Mouse (Mus musculus) liver, embryonic 14.5 days (tissue): ENCODE data around the gene Gbp2b. TPM values are rescaled to one million over a fixed set of nuclear protein-coding genes. Genes with fewer than 3 reads are reported as not detected.

Source experiments
- ATAC-seq: fragments of 200-750 bp; cut with Nextera tagmentation; 2 replicates; pipeline ENCODE4 v1.8.0; 2017; ENCODE audit warnings: moderate number of reproducible peaks, mild to moderate bottlenecking, moderate library complexity; ENCODE audit not compliant: insufficient read depth
- DNase-seq, 3 experiments: peaks; one replicate each; pipeline ENCODE4 v3.0.0-alpha.2; 2012 to 2013; ENCODE audit warnings: low read depth in 3 of 3, low spot score in 3 of 3
- H3K27ac ChIP-seq: fragments of 300-500 bp; sonication (generic); 2 replicates; pipeline ENCODE4 v1.5.1; 2014; ENCODE audit warnings: moderate library complexity, mild to moderate bottlenecking, control low read depth, inconsistent platforms
- H3K27me3 ChIP-seq: fragments of 300-500 bp; sonication (generic); 2 replicates; pipeline ENCODE4 v1.6.1; 2014; ENCODE audit warnings: mild to moderate bottlenecking, low read length, moderate library complexity; ENCODE audit not compliant: control insufficient read depth, insufficient read depth
- H3K36me3 ChIP-seq: fragments of 300-500 bp; sonication (generic); replicated peaks from 2 replicates; pipeline ENCODE4 v1.6.1; 2014; ENCODE audit warnings: low read depth; ENCODE audit not compliant: control insufficient read depth, insufficient read depth
- H3K4me1 ChIP-seq, 2 experiments: fragments of 200-500 bp in 1 of 2; fragments of 300-500 bp in 1 of 2; sonication (generic) in 1 of 2; replicated peaks; 2 replicates each; pipeline ENCODE4 v1.6.1; 2012 to 2014; ENCODE audit warnings: antibody characterized with exemption in 1 of 2, inconsistent platforms in 1 of 2, low read length in 1 of 2; ENCODE audit not compliant: control insufficient read depth in 2 of 2, insufficient read depth in 2 of 2
- H3K4me2 ChIP-seq: fragments of 300-500 bp; sonication (generic); 2 replicates; pipeline ENCODE4 v1.6.1; 2014; ENCODE audit warnings: low read depth, mild to moderate bottlenecking, control low read depth, moderate library complexity
- H3K4me3 ChIP-seq, 2 experiments: fragments of 200-500 bp in 1 of 2; fragments of 300-500 bp in 1 of 2; sonication (generic) in 1 of 2; 2 replicates each; pipeline ENCODE4 v1.5.1; 2012 to 2014; ENCODE audit warnings: low read depth in 2 of 2, low read length in 2 of 2, mild to moderate bottlenecking in 2 of 2, control low read depth in 1 of 2, inconsistent platforms in 1 of 2, moderate library complexity in 1 of 2; ENCODE audit not compliant: insufficient read depth in 1 of 2
- H3K9ac ChIP-seq: fragments of 300-500 bp; sonication (generic); replicated peaks from 2 replicates; pipeline ENCODE4 v1.6.1; 2014; ENCODE audit warnings: mild to moderate bottlenecking, control low read depth, moderate library complexity
- H3K9me3 ChIP-seq: fragments of 300-500 bp; sonication (generic); 2 replicates; pipeline ENCODE4 v1.6.1; 2016; ENCODE audit warnings: low read length, mixed read lengths; ENCODE audit not compliant: control insufficient read depth
- CTCF ChIP-seq: IDR thresholded peaks from 2 replicates; pipeline ENCODE4 v1.5.1; 2016; ENCODE audit warnings: antibody characterized with exemption, low read depth, control low read depth
- EP300 ChIP-seq: IDR thresholded peaks from 2 replicates; pipeline ENCODE4 v1.6.1; 2016; ENCODE audit warnings: antibody characterized with exemption, low read depth
- WGBS: fragments of 180-500 bp; shearing (Covaris S2); extraction: QIAGEN DNeasy Blood & Tissue Kit; methylation state at CpG from one replicate; pipeline ENCODE4 v1.1.7; 2014; ENCODE audit not compliant: insufficient replicate concordance; 5-methylcytosine and 5-hydroxymethylcytosine counted together
- polyA plus RNA-seq, 2 experiments: library from polyadenylated mRNA; depleted of rRNA in 1 of 2; stranded (reverse) in 1 of 2; unstranded in 1 of 2; fragments of >200 nt; fragmentation: Nextera tagmentation in 1 of 2; extraction: Ambion mirVana in 1 of 2; gene quantifications; 2 replicates each; pipeline versions ENCODE4 v1.2.1 to v1.2.3; 2012 to 2014

The Gbp2b gene
- polyA plus RNA-seq (2012; rRNA removed) (0.01 and 0.03 TPM in 2 replicates), polyA plus RNA-seq (2014; fragmentation: Nextera tagmentation; extraction: Ambion mirVana) (not detected in 2 replicates)

GRCm38 (mm10) chr3:142594547-142594946 is at the start of gene Gbp2b:
Gbp2b (plus strand) TSS chr3:142594847.
- no peak for TF ChIP-seq EP300
- TF ChIP-seq CTCF = no peak
- H3K9ac ChIP-seq = no peak within 1 kb of the TSS
- no peak within 1 kb of the TSS for H3K4me3 ChIP-seq
- H3K9me3 ChIP-seq = no peaks in the 10 kb centered on the region
- no peak within 1 kb of the TSS for H3K4me2 ChIP-seq
- WGBS = 44% methylated on average over 1 of the region's 1 CpGs
- H3K4me1 ChIP-seq = no peaks in the 10 kb centered on the region
- H3K27me3 ChIP-seq = no peaks in the 10 kb centered on the region
- no peak for DNase-seq
- no peaks in the 10 kb centered on the region for H3K36me3 ChIP-seq
- ATAC-seq = no peak
- H3K27ac ChIP-seq = no peak within 1 kb of the TSS

GRCm38 (mm10) chr3:142546690-142547089 is 48.0 kb upstream of the Gbp2b start:
- ATAC-seq = no peak
- no peak for DNase-seq
- Histone ChIP-seq H3K4me3 (no peak overlapping the region), H3K9me3 (no peaks in the 10 kb centered on the region), H3K36me3 (no peaks in the 10 kb centered on the region), H3K27ac (no peak overlapping the region), H3K9ac (no peak overlapping the region), H3K27me3 (no peaks in the 10 kb centered on the region), H3K4me1 (no peaks in the 10 kb centered on the region), H3K4me2 (no peak overlapping the region)
- 62% methylated on average over 3 of the region's 3 CpGs for WGBS
- no peak for TF ChIP-seq EP300
- TF ChIP-seq CTCF = no peak

GRCm38 (mm10) chr3:142550052-142550676 is 44.5 kb upstream of the Gbp2b start:
- H3K4me3 ChIP-seq = no peak overlapping the region
- DNase-seq (no peak), ATAC-seq (no peak)
- no peaks in the 10 kb centered on the region for H3K36me3 ChIP-seq
- TF ChIP-seq CTCF (no peak), EP300 (no peak)
- WGBS = 61% methylated on average over 3 of the region's 3 CpGs
- no peak overlapping the region for H3K27ac ChIP-seq
- no peaks in the 10 kb centered on the region for H3K9me3 ChIP-seq
- H3K9ac ChIP-seq = no peak overlapping the region
- H3K4me1 ChIP-seq = no peaks in the 10 kb centered on the region
- H3K27me3 ChIP-seq = no peaks in the 10 kb centered on the region
- H3K4me2 ChIP-seq = no peak overlapping the region

- Histone ChIP-seq H3K9ac (no peak overlapping the region), H3K4me3 (no peak overlapping the region), H3K4me1 (no peaks in the 10 kb centered on the region), H3K4me2 (no peak overlapping the region), H3K9me3 (no peaks in the 10 kb centered on the region), H3K36me3 (no peaks in the 10 kb centered on the region), H3K27me3 (no peaks in the 10 kb centered on the region), H3K27ac (no peak overlapping the region)
- DNase-seq = no peak
- TF ChIP-seq CTCF = no peak
- no peak for TF ChIP-seq EP300
- 50% methylated on average over 1 of the region's 1 CpGs for WGBS
- no peak for ATAC-seq
Measured at GRCm38 (mm10) chr3:142554601-142555000, 40.0 kb upstream of the Gbp2b start.

DNA sequence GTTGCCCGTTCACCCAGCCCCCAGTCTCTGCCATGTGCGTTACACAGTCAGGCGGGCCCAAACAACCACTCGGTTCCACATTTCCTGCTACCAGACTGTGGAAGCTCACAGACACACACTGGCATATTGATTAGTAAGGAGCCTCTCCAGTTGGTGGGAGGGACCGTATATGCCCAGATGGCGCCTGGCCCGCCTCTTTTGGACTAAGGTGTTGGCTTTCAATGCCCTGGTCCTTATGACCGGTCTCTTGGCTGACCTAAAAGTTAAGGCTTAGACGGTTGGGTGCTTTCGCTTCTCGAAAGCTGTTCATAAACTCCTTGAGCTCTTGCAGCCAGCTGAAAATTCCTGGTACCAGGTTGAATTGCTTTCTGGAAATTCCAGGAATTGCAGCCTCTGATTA is 39.0 kb upstream of the Gbp2b start:
- no peak overlapping the region for H3K27ac ChIP-seq
- no peak for DNase-seq

More for the DNA sequence above, 39.0 kb upstream of the Gbp2b start:
- TF ChIP-seq CTCF (no peak), EP300 (no peak)
- no peaks in the 10 kb centered on the region for H3K27me3 ChIP-seq
- no peak overlapping the region for H3K4me3 ChIP-seq
- H3K4me2 ChIP-seq = no peak overlapping the region
- ATAC-seq = no peak
- H3K36me3 ChIP-seq = no peaks in the 10 kb centered on the region
- WGBS = 75% methylated on average over 11 of the region's 11 CpGs
- peaks cover 0 to 3% of the 10 kb centered on the region in 2 experiments; a peak in 1 of 4 replicates for H3K4me1 ChIP-seq
- H3K9me3 ChIP-seq = no peaks in the 10 kb centered on the region
- H3K9ac ChIP-seq = no peak overlapping the region
